Mouse (Mus musculus): ENCODE data around the gene Ak4.

- TF ChIP-seq POLR2A (IDR thresholded peaks at IDR 0.05; ENCODE audit: extremely low read depth, insufficient read depth, low read length) (no peak), CTCF (IDR thresholded peaks at IDR 0.05; ENCODE audit: low read depth, low read length) (no peak)
These were observed 91.8 kb downstream of the Ak4 start for GRCm38 (mm10) chr4:101510904-101511210.
